Mouse (Mus musculus) CH12.LX (cell line): Measurements from ENCODE around the gene Shmt2. TPM values are rescaled to one million over a fixed set of nuclear protein-coding genes. Genes with fewer than 3 reads are reported as not detected.

Experiments used
- DNase-seq: peaks from one replicate; pipeline ENCODE4 v3.0.0-alpha.2; 2013; ENCODE audit errors: extremely low read depth
- H3K27ac ChIP-seq: 2 replicates; pipeline ENCODE4 v1.5.1; 2012; ENCODE audit warnings: low read depth, mild to moderate bottlenecking, control low read depth, moderate library complexity; ENCODE audit not compliant: insufficient read depth
- H3K27me3 ChIP-seq: replicated peaks from 2 replicates; pipeline ENCODE3; 2012; ENCODE audit warnings: inconsistent platforms
- H3K36me3 ChIP-seq, 2 experiments: replicated peaks in 1 of 2; 2 replicates each; pipeline versions ENCODE3 to v1.6.1; 2012; ENCODE audit warnings: inconsistent platforms in 1 of 2, low read length in 1 of 2, mild to moderate bottlenecking in 1 of 2, mixed read lengths in 1 of 2, moderate library complexity in 1 of 2; ENCODE audit not compliant: control insufficient read depth in 1 of 2, insufficient read depth in 1 of 2
- H3K4me1 ChIP-seq, 2 experiments: 2 replicates each; pipeline ENCODE4 v1.6.1; 2012; ENCODE audit warnings: inconsistent platforms in 1 of 2, moderate library complexity in 1 of 2; ENCODE audit not compliant: insufficient read depth in 2 of 2, control insufficient read depth in 1 of 2
- H3K4me2 ChIP-seq: 2 replicates; pipeline ENCODE4 v1.6.1; 2012; ENCODE audit warnings: low read depth, mild to moderate bottlenecking, control low read depth; ENCODE audit not compliant: poor library complexity, insufficient read depth, severe bottlenecking
- H3K4me3 ChIP-seq, 3 experiments: fragments of 150-350 bp in 1 of 3; sonication (generic) in 1 of 3; replicated peaks in 1 of 3; 2 replicates each; pipeline versions ENCODE3 to v1.5.1; 2011 to 2012; ENCODE audit warnings: low read depth in 2 of 3, low read length in 2 of 3, mild to moderate bottlenecking in 2 of 3, moderate library complexity in 2 of 3, control low read depth in 1 of 3, improper control_type of control experiment in 1 of 3, inconsistent platforms in 1 of 3, mixed read lengths in 1 of 3; ENCODE audit not compliant: poor library complexity in 1 of 3
- H3K79me2 ChIP-seq: replicated peaks from 2 replicates; pipeline ENCODE4 v1.6.1; 2012; ENCODE audit warnings: mild to moderate bottlenecking, moderate library complexity; ENCODE audit not compliant: control insufficient read depth, poor library complexity, insufficient read depth, severe bottlenecking; ENCODE audit errors: extremely low read depth
- H3K9ac ChIP-seq: 2 replicates; pipeline ENCODE4 v1.6.1; 2012; ENCODE audit warnings: low read depth, mild to moderate bottlenecking, control low read depth, moderate library complexity; ENCODE audit not compliant: insufficient read depth
- H3K9me3 ChIP-seq: replicated peaks from 2 replicates; pipeline ENCODE3; 2012; ENCODE audit warnings: low read length, inconsistent platforms, mixed read lengths
- CHD1 ChIP-seq: IDR thresholded peaks from 2 replicates; pipeline ENCODE4 v1.6.1; 2012; ENCODE audit warnings: low read depth, low read length, improper control_type of control experiment, inconsistent platforms
- CTCF ChIP-seq, 2 experiments: IDR thresholded peaks in 1 of 2; conservative IDR thresholded peaks in 1 of 2; 2 replicates each; pipeline ENCODE4 v1.5.1; 2011 to 2012; ENCODE audit warnings: low read depth in 2 of 2, low read length in 2 of 2, improper control_type of control experiment in 1 of 2, inconsistent platforms in 1 of 2, mild to moderate bottlenecking in 1 of 2, moderate library complexity in 1 of 2
- EP300 ChIP-seq: IDR thresholded peaks from 2 replicates; pipeline ENCODE4 v1.6.1; 2011; ENCODE audit warnings: low read length, improper control_type of control experiment
- HCFC1 ChIP-seq: IDR thresholded peaks from 2 replicates; pipeline ENCODE4 v1.6.1; 2012; ENCODE audit warnings: low read depth, mild to moderate bottlenecking, inconsistent platforms, low read length, improper control_type of control experiment
- JUN ChIP-seq: IDR thresholded peaks from 2 replicates; pipeline ENCODE4 v1.6.1; 2011; ENCODE audit warnings: low read depth, mild to moderate bottlenecking, low read length, improper control_type of control experiment, moderate library complexity; ENCODE audit not compliant: insufficient read depth
- JUND ChIP-seq: conservative IDR thresholded peaks from 2 replicates; pipeline ENCODE4 v1.6.1; 2011; ENCODE audit warnings: low read depth, low read length, improper control_type of control experiment
- KAT2A ChIP-seq: IDR thresholded peaks from 2 replicates; pipeline ENCODE4 v1.6.1; 2012; ENCODE audit warnings: low read length, improper control_type of control experiment, inconsistent platforms; ENCODE audit not compliant: insufficient replicate concordance
- MAFK ChIP-seq: IDR thresholded peaks from 2 replicates; pipeline ENCODE4 v1.6.1; 2011; ENCODE audit warnings: low read length, improper control_type of control experiment; ENCODE audit not compliant: insufficient replicate concordance
- MAX ChIP-seq: IDR thresholded peaks from 2 replicates; pipeline ENCODE4 v1.6.1; 2011; ENCODE audit warnings: low read length, improper control_type of control experiment
- MEF2A ChIP-seq: IDR thresholded peaks from 2 replicates; pipeline ENCODE4 v1.6.1; 2014; ENCODE audit warnings: low read depth, mild to moderate bottlenecking, inconsistent platforms, low read length, improper control_type of control experiment, borderline replicate concordance
- MXI1 ChIP-seq: IDR thresholded peaks from 2 replicates; pipeline ENCODE4 v1.6.1; 2011; ENCODE audit warnings: mild to moderate bottlenecking, low read depth, low read length, improper control_type of control experiment
- MYC ChIP-seq: IDR thresholded peaks from 2 replicates; pipeline ENCODE4 v1.6.1; 2011; ENCODE audit warnings: low read depth, mild to moderate bottlenecking, improper control_type of control experiment, low read length
- NELFE ChIP-seq: IDR thresholded peaks from 2 replicates; pipeline ENCODE4 v1.6.1; 2011; ENCODE audit warnings: low read depth, low read length, improper control_type of control experiment
- NRF1 ChIP-seq: IDR thresholded peaks from 2 replicates; pipeline ENCODE4 v1.6.1; 2014; ENCODE audit warnings: low read depth, mild to moderate bottlenecking, inconsistent platforms, low read length, improper control_type of control experiment, moderate library complexity
- PAX5 ChIP-seq: IDR thresholded peaks from 2 replicates; pipeline ENCODE4 v1.6.1; 2012; ENCODE audit warnings: low read length, inconsistent platforms, mixed read lengths
- POLR2AphosphoS2 ChIP-seq: IDR thresholded peaks from 2 replicates; pipeline ENCODE4 v1.6.1; 2011; ENCODE audit warnings: low read depth, low read length, improper control_type of control experiment
- RAD21 ChIP-seq: IDR thresholded peaks from 2 replicates; pipeline ENCODE4 v1.6.1; 2011; ENCODE audit warnings: low read depth, mild to moderate bottlenecking, low read length, improper control_type of control experiment, moderate library complexity
- SIN3A ChIP-seq: IDR thresholded peaks from 2 replicates; pipeline ENCODE4 v1.6.1; 2012; ENCODE audit warnings: low read length, improper control_type of control experiment, inconsistent platforms
- TBP ChIP-seq: conservative IDR thresholded peaks from 2 replicates; pipeline ENCODE4 v1.6.1; 2011; ENCODE audit warnings: low read depth, low read length, improper control_type of control experiment
- UBTF ChIP-seq: IDR thresholded peaks from 2 replicates; pipeline ENCODE4 v1.6.1; 2012; ENCODE audit warnings: low read depth, mild to moderate bottlenecking, inconsistent platforms, low read length, improper control_type of control experiment, moderate library complexity
- USF1 ChIP-seq: IDR thresholded peaks from 2 replicates; pipeline ENCODE4 v1.6.1; 2014; ENCODE audit warnings: low read depth, mild to moderate bottlenecking, inconsistent platforms, low read length, improper control_type of control experiment
- dilution Hi-C: fragments of 300-500 bp; cut with MboI; formaldehyde crosslinking; loops from 2 replicates; pipeline ENCODE4 v1.14.3; 2020; ENCODE audit warnings: low sequenced_read_pairs; ENCODE audit not compliant: extremely low pct_unique_long_range_greater_than_20kb, extremely low pct_ligation_motif_present
- in situ Hi-C: fragments of 300-500 bp; cut with MboI; formaldehyde crosslinking; loops from 3 replicates; pipeline ENCODE4 v1.14.3; 2019; ENCODE audit warnings: low sequenced_read_pairs, low pct_ligation_motif_present, low pct_unique_long_range_greater_than_20kb, mixed read lengths
- polyA plus RNA-seq: library from polyadenylated mRNA; unstranded; fragments of >175 nt; gene quantifications from 2 replicates; pipeline ENCODE4 v1.2.1, GENCODE M21; 2012; ENCODE audit warnings: low read depth; ENCODE audit not compliant: insufficient read length
- total RNA-seq, 2 experiments: library from RNA; depleted of rRNA; stranded (reverse); fragments of 300-350 nt in 1 of 2; fragments of >200 nt in 1 of 2; gene quantifications; 2 replicates each; pipeline ENCODE4 v1.2.3; 2012 to 2014

Gene Shmt2
- total and polyA plus RNA-seq, 3 experiments, result 267 to 353 (median 317) TPM

DNA sequence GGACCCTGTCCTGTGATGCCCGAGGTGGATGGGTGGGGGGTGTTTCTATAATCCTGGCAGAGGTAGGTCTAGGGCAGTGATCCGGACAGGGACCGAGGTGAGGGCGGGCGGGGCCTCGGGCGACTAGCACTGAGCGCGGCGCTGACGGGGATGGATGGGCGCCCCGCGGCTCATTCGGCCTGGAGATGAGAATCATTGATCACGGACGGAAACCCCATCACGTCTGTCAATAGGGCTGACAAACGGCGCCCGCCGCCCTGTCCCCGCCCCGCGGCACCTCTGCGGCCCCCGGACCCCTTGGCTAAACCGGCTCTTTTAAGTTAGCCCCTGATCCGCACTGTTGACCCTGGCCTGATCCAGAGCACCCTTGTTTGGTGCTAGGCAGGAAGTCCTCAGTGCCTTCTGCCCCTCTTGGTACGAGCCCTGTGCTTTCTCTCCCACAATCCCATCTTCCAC is 12.7 kb upstream of the Shmt2 start:
- H3K4me1 ChIP-seq, result peaks cover 23 to 39% of the 10 kb centered on the region in 2 experiments
- no peaks in the 10 kb centered on the region for H3K79me2 ChIP-seq
- dilution Hi-C loops, result no loop called here
- peaks cover 3% of the 10 kb centered on the region for H3K9me3 ChIP-seq
- no peak overlapping the region for H3K4me2 ChIP-seq
- no peak overlapping the region for H3K27ac ChIP-seq
- DNase-seq, result no peak
- H3K4me3 ChIP-seq, result no peak overlapping the region
- in situ Hi-C loops, result no loop called here
- TF ChIP-seq PAX5 (no peak), CHD1 (no peak), KAT2A (no peak), NELFE (no peak), EP300 (no peak), SIN3A (no peak)
- TF ChIP-seq, all 38 proteins: peak for 0
- Histone ChIP-seq H3K36me3 (peaks cover 9 to 13% of the 10 kb centered on the region in 2 experiments), H3K27me3 (peaks cover 58% of the 10 kb centered on the region), H3K9ac (no peak overlapping the region)

DNA sequence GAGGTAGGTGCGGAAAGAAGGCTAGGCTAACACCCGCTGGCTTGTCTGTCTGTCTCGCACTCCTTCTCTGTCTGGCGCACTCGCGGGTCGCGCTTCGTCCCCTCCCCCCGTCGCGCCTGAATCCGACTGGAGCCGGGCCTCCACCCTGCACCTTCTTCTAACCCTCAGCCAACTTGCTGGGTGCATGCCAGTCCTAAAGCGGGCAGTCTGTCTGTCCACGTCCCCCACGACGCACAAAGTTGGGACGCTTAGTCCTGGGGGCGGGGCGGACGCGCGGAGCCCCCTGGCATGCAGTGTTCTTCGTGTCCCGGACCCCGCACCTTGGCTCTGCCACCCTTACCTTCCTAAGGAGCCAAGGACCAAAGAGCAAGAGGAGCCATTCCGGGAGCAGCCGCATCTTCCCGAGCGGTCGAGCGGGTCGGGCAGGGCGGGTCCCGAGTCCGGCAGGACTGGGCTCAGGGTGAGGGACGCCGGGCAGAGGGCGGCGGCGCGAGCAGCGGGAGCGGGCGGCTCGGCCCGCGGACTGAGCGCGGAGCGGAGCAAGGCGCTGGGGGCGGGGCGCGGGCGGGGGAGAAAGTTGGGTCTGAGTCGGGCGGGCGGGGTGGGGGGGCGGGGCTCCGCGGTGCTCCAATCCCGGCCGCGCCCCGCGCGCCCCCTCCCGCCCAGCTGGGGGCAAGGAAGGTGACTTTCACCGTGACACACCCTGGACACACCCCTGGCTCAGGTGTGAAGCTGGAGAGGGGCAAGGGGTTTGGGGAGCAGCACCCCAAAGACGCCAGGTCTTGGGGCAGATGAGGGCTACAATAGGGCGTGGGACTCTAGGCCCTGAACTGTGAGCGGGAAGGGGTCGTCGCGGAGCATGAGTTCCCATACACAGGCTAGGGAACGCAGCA is 12.0 kb upstream of the Shmt2 start, which contains the start of gene Nxph4:
Nxph4 (minus strand) TSS at position 524 of the 893 bp plus-strand sequence.
- in situ Hi-C loops, result no loop called here
- peak within 1 kb of the TSS; percentile 1; the same call in 1 of the 2 replicates for H3K9ac ChIP-seq
- no peak within 1 kb of the TSS for H3K27ac ChIP-seq
- no peaks in the 10 kb centered on the region for H3K79me2 ChIP-seq
- peak within 1 kb of the TSS; percentile 80 for H3K4me2 ChIP-seq
- TF ChIP-seq RAD21 (no peak), CTCF (conservative IDR thresholded peaks at IDR 0.05 in 1 of 2, IDR thresholded peaks at IDR 0.05 in 1 of 2; ENCODE audit: low read depth in 2 of 2, low read length in 2 of 2) (peak in 1 of 2 experiments; percentile 11; a peak in 1 of 4 replicates), MAX (no peak)
- TF ChIP-seq, all 38 proteins: peak for 1
- H3K36me3 ChIP-seq, result peaks cover 4 to 8% of the 10 kb centered on the region in 2 experiments
- DNase-seq, result no peak
- peaks cover 3% of the 10 kb centered on the region for H3K9me3 ChIP-seq
- H3K4me3 ChIP-seq, result peak within 1 kb of the TSS in 1 of 3 experiments; percentile 55
- peaks cover 65% of the 10 kb centered on the region for H3K27me3 ChIP-seq
- H3K4me1 ChIP-seq, result peaks cover 23 to 39% of the 10 kb centered on the region in 2 experiments
- dilution Hi-C loops, result no loop called here

DNA sequence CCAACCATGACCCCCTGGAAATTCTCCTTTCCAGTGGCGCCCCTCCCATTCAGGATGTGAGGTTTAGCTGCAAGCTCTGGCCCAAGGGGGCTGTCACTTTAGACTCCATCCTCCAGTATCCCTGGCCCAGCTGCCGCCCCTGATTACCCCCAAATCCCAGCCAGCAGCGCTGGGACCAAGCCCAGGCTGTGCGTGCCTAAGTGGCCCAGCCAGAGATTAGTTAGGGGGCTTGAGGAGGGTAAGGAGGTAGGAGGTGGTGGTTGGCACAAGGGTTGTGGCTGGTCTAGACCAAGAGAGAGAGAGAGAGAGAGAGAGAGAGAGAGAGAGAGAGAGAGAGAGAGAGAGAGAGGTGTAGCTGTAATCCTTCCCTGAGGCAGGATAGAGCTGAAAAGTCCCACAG is 9.3 kb upstream of the Shmt2 start:
- H3K36me3 ChIP-seq, result no peaks in the 10 kb centered on the region
- H3K27ac ChIP-seq, result no peak overlapping the region
- in situ Hi-C loops (no loop called here), dilution Hi-C loops (no loop called here)
- H3K9me3 ChIP-seq, result peaks cover 3% of the 10 kb centered on the region
- H3K79me2 ChIP-seq, result no peaks in the 10 kb centered on the region
- H3K4me2 ChIP-seq, result no peak overlapping the region
- peaks cover 19 to 30% of the 10 kb centered on the region in 2 experiments for H3K4me1 ChIP-seq
- DNase-seq, result no peak
- no peak for TF ChIP-seq MAFK
- no peak for TF ChIP-seq MYC
- no peak for TF ChIP-seq MEF2A
- no peak for TF ChIP-seq EP300
- TF ChIP-seq TBP, result no peak
- TF ChIP-seq JUN, result no peak
- TF ChIP-seq NRF1, result no peak
- TF ChIP-seq POLR2AphosphoS2, result no peak
- TF ChIP-seq USF1, result no peak
- no peak for TF ChIP-seq NELFE
- no peak for TF ChIP-seq RAD21
- TF ChIP-seq MXI1, result no peak
- no peak for TF ChIP-seq UBTF
- TF ChIP-seq HCFC1, result no peak
- no peak for TF ChIP-seq CTCF (conservative IDR thresholded peaks at IDR 0.05 in 1 of 2, IDR thresholded peaks at IDR 0.05 in 1 of 2; ENCODE audit: low read depth in 2 of 2, low read length in 2 of 2)
- no peak for TF ChIP-seq JUND
- no peak for TF ChIP-seq CHD1
- no peak for TF ChIP-seq SIN3A
- H3K4me3 ChIP-seq, result no peak overlapping the region
- no peak overlapping the region for H3K9ac ChIP-seq
- peaks cover 88% of the 10 kb centered on the region for H3K27me3 ChIP-seq
